Mouse (Mus musculus) left cerebral cortex, postnatal 4 days (tissue): Measurements from ENCODE around the gene Smoc1. TPM values are rescaled to one million over a fixed set of nuclear protein-coding genes. Genes with fewer than 3 reads are reported as not detected.

Experiments
- DNase-seq: peaks from one replicate; pipeline ENCODE4 v3.0.0-alpha.2; 2022
- intact Hi-C: fragments of 180-260 bp; cut with DNase I; formaldehyde crosslinking; loops from one replicate; pipeline ENCODE4 v1.15.1; 2025
- total RNA-seq, 2 experiments: library from RNA; stranded (reverse); gene quantifications; 2 replicates each; pipeline ENCODE4 v1.2.3; 2021

Smoc1 gene
- total RNA-seq, 2 experiments from 2014 or later: 15.8 to 17.2 TPM

GRCm38 (mm10) chr12:81019280-81019935, 7.2 kb upstream of the Smoc1 start:
- no peak for DNase-seq
- intact Hi-C loops: no loop called here

DNA sequence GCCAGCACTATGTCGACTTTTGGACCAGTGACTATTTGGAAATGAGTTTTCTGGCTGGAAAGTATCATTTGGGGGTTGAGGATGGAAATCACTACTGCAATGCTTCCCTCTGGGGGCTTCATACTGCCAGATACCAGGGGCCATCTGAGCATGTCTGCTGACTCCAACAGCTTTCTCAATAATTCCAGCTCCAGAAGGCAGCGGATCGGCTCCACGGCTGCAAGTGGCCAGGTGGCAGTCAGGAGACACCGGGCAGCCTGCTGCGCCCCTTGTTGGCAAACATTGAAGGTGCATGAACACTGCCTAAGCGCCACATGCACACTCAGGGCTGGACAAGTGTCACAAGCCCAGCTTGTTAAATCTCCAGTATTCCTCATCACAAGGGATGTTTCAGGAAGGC, 2.2 kb upstream of the Smoc1 start:
- DNase-seq: peak; percentile 82
- intact Hi-C loops: no loop called here

GRCm38 (mm10) chr12:81024993-81025392, 1.6 kb upstream of the Smoc1 start:
- intact Hi-C loops: no loop called here
- DNase-seq: no peak

GRCm38 (mm10) chr12:81026995-81027942, 661 bp downstream of the Smoc1 start:
- intact Hi-C loops: no loop called here
- DNase-seq: peak; percentile 49

GRCm38 (mm10) chr12:81028291-81028920, 1.8 kb downstream of the Smoc1 start:
- intact Hi-C loops: no loop called here
- DNase-seq: no peak

DNA sequence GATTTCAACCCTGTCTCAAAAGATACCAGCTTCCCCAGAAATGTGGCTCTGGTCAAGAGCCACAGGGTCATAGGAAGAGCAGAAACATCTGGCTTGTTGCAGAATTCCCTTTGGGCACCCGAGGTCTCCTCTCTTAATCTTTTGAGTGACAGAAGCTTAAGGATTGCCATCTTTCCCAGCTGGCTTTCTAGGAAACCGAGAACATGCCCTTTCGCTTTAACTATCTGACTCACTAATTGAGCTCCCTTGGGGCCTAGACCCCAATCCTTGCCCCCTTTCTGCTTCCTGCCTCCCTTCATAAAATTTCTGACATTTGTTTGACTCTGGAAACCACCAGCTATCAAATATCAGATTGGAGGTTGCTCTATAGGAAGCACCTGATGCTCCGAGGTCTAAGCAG, 3.1 kb downstream of the Smoc1 start:
- intact Hi-C loops: no loop called here
- no peak for DNase-seq

- intact Hi-C loops: no loop called here
- no peak for DNase-seq
These were observed 5.0 kb downstream of the Smoc1 start for GRCm38 (mm10) chr12:81031579-81031978.

- peak; percentile 26 for DNase-seq
- intact Hi-C loops: no loop called here
These were observed 6.9 kb downstream of the Smoc1 start for GRCm38 (mm10) chr12:81033389-81034041.

DNA sequence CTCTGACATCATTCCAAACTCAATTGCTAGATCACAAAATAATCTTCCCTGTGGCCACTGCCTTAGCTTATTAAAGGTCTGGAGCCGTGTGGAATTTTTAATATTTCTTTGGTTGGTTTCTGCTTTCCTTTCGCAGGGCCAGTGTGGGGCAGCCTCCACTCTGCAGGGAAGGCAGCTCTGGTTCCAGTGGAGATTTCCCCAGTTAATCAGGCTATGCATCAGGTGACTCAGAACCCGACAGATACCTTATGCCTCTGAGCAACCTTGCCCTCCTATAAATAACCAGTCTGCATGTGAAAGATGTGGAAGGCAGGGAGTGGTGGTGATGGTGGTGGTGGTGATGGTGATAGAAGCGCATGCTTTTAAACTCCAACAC, 7.4 kb downstream of the Smoc1 start:
- intact Hi-C loops: no loop called here
- DNase-seq: no peak

GRCm38 (mm10) chr12:81035850-81036249, 9.2 kb downstream of the Smoc1 start:
- intact Hi-C loops: no loop called here

GRCm38 (mm10) chr12:81043616-81044015, 17.0 kb downstream of the Smoc1 start:
- intact Hi-C loops: no loop called here
- no peak for DNase-seq

More at GRCm38 (mm10) chr12:81035850-81036249, 9.2 kb downstream of the Smoc1 start:
- no peak for DNase-seq

GRCm38 (mm10) chr12:81046926-81047325, 20.3 kb downstream of the Smoc1 start:
- DNase-seq: peak; percentile 42
- intact Hi-C loops: no loop called here

DNA sequence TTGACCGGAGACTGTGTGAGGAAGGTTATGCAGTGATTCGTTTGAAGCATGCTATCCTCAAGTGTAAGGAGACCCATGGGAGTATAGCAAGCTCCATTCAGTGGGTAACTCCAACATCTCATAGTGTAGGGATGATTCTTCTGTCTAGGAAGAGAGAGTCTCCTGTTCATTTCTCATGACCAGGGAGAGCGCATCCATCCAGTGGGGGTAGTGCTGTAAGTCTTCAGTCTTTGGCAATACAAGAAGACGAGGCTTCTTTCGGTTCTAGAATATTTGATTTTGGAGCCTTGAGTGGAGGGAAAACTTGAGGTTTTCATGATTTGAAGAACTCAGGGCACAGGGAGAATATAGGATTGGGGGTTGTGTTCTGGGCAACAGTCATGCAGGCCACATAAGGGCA, 23.1 kb downstream of the Smoc1 start:
- DNase-seq: no peak
- intact Hi-C loops: no loop called here

- peak; percentile 19 for DNase-seq
- intact Hi-C loops: no loop called here
These were observed 28.5 kb downstream of the Smoc1 start for GRCm38 (mm10) chr12:81055000-81055705.

DNA sequence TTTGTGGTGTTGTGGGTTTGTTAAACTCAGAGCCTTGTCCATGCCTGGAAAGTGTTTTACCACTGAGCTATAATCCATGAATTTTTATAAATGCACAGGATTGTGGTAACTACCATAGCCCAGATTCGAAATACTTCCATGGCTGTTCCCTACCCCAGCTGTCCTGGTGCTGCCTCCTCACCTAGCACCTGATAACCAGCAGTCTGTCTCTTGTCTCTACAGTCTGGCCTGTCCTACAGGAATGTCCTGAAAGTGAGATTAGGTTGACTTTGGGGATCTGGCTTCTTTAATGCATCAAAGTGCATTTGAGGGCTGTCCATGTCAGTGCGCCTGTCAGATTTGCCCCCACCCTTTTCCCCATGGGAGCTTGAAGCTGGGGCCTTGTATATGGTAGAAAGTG, 29.2 kb downstream of the Smoc1 start:
- intact Hi-C loops: no loop called here
- no peak for DNase-seq

GRCm38 (mm10) chr12:81057619-81058018, 31.0 kb downstream of the Smoc1 start:
- intact Hi-C loops: no loop called here
- DNase-seq: no peak

GRCm38 (mm10) chr12:81058561-81058960, 32.0 kb downstream of the Smoc1 start:
- intact Hi-C loops: no loop called here
- no peak for DNase-seq

GRCm38 (mm10) chr12:81061831-81062361, 35.3 kb downstream of the Smoc1 start:
- intact Hi-C loops: no loop called here
- DNase-seq: no peak

DNA sequence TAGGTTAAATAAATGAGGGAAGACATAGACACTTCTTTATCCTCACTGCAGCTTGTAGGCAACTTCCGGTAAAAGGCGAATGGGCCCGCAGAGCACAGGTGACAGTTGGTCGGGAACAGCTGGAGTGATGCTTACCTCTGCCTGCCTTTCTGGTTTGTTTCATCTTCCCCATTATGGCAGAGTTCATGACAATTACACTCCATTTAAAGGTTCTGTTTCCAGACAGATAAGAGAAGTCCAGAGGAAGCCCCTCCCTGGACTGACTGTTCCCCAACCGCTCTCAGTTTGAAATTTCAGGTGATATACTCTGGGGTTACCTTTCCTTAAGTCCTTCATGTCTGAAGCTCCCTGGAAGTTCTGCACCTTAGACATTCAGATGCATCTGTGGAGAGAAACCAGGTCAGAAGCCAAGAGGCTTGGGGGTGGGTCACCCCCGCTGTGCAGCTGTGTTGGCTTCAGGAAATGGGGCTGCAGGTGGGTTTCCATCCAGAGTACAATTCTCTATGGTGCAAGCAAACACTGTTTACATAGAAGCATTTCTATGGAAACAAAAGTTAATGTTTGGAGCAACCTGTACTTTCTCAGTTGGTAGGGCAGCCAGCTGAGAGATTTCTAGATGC, 36.8 kb downstream of the Smoc1 start:
- intact Hi-C loops: no loop called here
- no peak for DNase-seq

- no peak for DNase-seq
- intact Hi-C loops: no loop called here
These were observed 47.5 kb downstream of the Smoc1 start for GRCm38 (mm10) chr12:81074139-81074538.
